Mouse (Mus musculus): ENCODE data around the gene Capn11. TPM values are rescaled to one million over a fixed set of nuclear protein-coding genes. Genes with fewer than 3 reads are reported as not detected.

Gene Capn11
- polyA plus RNA-seq (2015; fragmentation: Nextera tagmentation; extraction: Ambion mirVana) = 0.34 and 0.84 TPM in 2 replicates

- ATAC-seq (replicated peaks; ENCODE audit: extremely low read depth, insufficient read depth, low FRiP score) = no peak
- Histone ChIP-seq H3K27me3 (ENCODE audit: control insufficient read depth, insufficient read depth, low read length) (no peaks in the 10 kb centered on the region), H3K9me3 (replicated peaks; ENCODE audit: control insufficient read depth, low read length) (no peaks in the 10 kb centered on the region), H3K36me3 (ENCODE audit: control insufficient read depth, insufficient read depth) (0 out of 2 replicates have a peak, but pooled peaks cover 4% of the 10 kb centered on the region), H3K27ac (ENCODE audit: low read length) (no peak within 1 kb of the TSS), H3K9ac (ENCODE audit: low read length) (no peak within 1 kb of the TSS), H3K4me1 (ENCODE audit: control insufficient read depth, insufficient read depth, low read length) (0 out of 2 replicates have a peak, but pooled peaks cover 2% of the 10 kb centered on the region), H3K4me2 (ENCODE audit: low read depth, low read length) (no peak within 1 kb of the TSS), H3K4me3 (ENCODE audit: low read length) (no peak within 1 kb of the TSS)
- WGBS = 72% methylated on average over 4 of the region's 4 CpGs
These were observed at the start of gene Capn11 for GRCm38 (mm10) chr17:45659225-45659624. Gene Capn11, minus strand, starts transcription at chr17:45659325.

GRCm38 (mm10) chr17:45708179-45708578 is 49.1 kb upstream of the Capn11 start:
- Histone ChIP-seq H3K9me3 (replicated peaks; ENCODE audit: control insufficient read depth, low read length) (no peaks in the 10 kb centered on the region), H3K9ac (ENCODE audit: low read length) (no peak overlapping the region), H3K27me3 (ENCODE audit: control insufficient read depth, insufficient read depth, low read length) (no peaks in the 10 kb centered on the region), H3K4me2 (ENCODE audit: low read depth, low read length) (no peak overlapping the region), H3K4me3 (ENCODE audit: low read length) (no peak overlapping the region), H3K27ac (ENCODE audit: low read length) (no peak overlapping the region), H3K36me3 (ENCODE audit: control insufficient read depth, insufficient read depth) (no peaks in the 10 kb centered on the region), H3K4me1 (ENCODE audit: control insufficient read depth, insufficient read depth, low read length) (peaks cover 8% of the 10 kb centered on the region)
- WGBS = 79% methylated on average over 8 of the region's 8 CpGs
- ATAC-seq (replicated peaks; ENCODE audit: extremely low read depth, insufficient read depth, low FRiP score) = no peak

- Histone ChIP-seq H3K4me1 (ENCODE audit: control insufficient read depth, insufficient read depth, low read length) (peaks cover 8% of the 10 kb centered on the region), H3K9me3 (replicated peaks; ENCODE audit: control insufficient read depth, low read length) (no peaks in the 10 kb centered on the region), H3K4me3 (ENCODE audit: low read length) (no peak overlapping the region), H3K9ac (ENCODE audit: low read length) (no peak overlapping the region), H3K36me3 (ENCODE audit: control insufficient read depth, insufficient read depth) (no peaks in the 10 kb centered on the region), H3K4me2 (ENCODE audit: low read depth, low read length) (no peak overlapping the region), H3K27ac (ENCODE audit: low read length) (no peak overlapping the region), H3K27me3 (ENCODE audit: control insufficient read depth, insufficient read depth, low read length) (no peaks in the 10 kb centered on the region)
- no peak for ATAC-seq (replicated peaks; ENCODE audit: extremely low read depth, insufficient read depth, low FRiP score)
- WGBS = 26% methylated on average over 3 of the region's 3 CpGs
These were observed 48.3 kb upstream of the Capn11 start for GRCm38 (mm10) chr17:45707376-45707775.

GRCm38 (mm10) chr17:45706796-45707195 is 47.7 kb upstream of the Capn11 start:
- Histone ChIP-seq H3K4me3 (ENCODE audit: low read length) (no peak overlapping the region), H3K4me1 (ENCODE audit: control insufficient read depth, insufficient read depth, low read length) (peaks cover 8% of the 10 kb centered on the region), H3K36me3 (ENCODE audit: control insufficient read depth, insufficient read depth) (no peaks in the 10 kb centered on the region), H3K9ac (ENCODE audit: low read length) (no peak overlapping the region), H3K27ac (ENCODE audit: low read length) (no peak overlapping the region), H3K4me2 (ENCODE audit: low read depth, low read length) (no peak overlapping the region), H3K9me3 (replicated peaks; ENCODE audit: control insufficient read depth, low read length) (no peaks in the 10 kb centered on the region), H3K27me3 (ENCODE audit: control insufficient read depth, insufficient read depth, low read length) (no peaks in the 10 kb centered on the region)
- ATAC-seq (replicated peaks; ENCODE audit: extremely low read depth, insufficient read depth, low FRiP score) = no peak
- WGBS = 64% methylated on average over 5 of the region's 5 CpGs

- H3K9me3 ChIP-seq (replicated peaks; ENCODE audit: control insufficient read depth, low read length) = no peaks in the 10 kb centered on the region
- peaks cover 5% of the 10 kb centered on the region for H3K4me1 ChIP-seq (ENCODE audit: control insufficient read depth, insufficient read depth, low read length)
- no peak overlapping the region for H3K4me2 ChIP-seq (ENCODE audit: low read depth, low read length)
- WGBS = 64% methylated on average over 7 of the region's 7 CpGs
- no peak overlapping the region for H3K9ac ChIP-seq (ENCODE audit: low read length)
- H3K27ac ChIP-seq (ENCODE audit: low read length) = no peak overlapping the region
- peaks cover 6% of the 10 kb centered on the region; the same call in 1 of the 2 replicates for H3K36me3 ChIP-seq (ENCODE audit: control insufficient read depth, insufficient read depth)
- H3K27me3 ChIP-seq (ENCODE audit: control insufficient read depth, insufficient read depth, low read length) = no peaks in the 10 kb centered on the region
- no peak overlapping the region for H3K4me3 ChIP-seq (ENCODE audit: low read length)
- ATAC-seq (replicated peaks; ENCODE audit: extremely low read depth, insufficient read depth, low FRiP score) = no peak
These were observed 44.1 kb upstream of the Capn11 start for GRCm38 (mm10) chr17:45703187-45703586.

GRCm38 (mm10) chr17:45702254-45702653 is 43.1 kb upstream of the Capn11 start:
- no peak overlapping the region for H3K4me3 ChIP-seq (ENCODE audit: low read length)
- WGBS = 61% methylated on average over 4 of the region's 4 CpGs
- H3K9me3 ChIP-seq (replicated peaks; ENCODE audit: control insufficient read depth, low read length) = no peaks in the 10 kb centered on the region
- no peaks in the 10 kb centered on the region for H3K27me3 ChIP-seq (ENCODE audit: control insufficient read depth, insufficient read depth, low read length)
- no peak for ATAC-seq (replicated peaks; ENCODE audit: extremely low read depth, insufficient read depth, low FRiP score)
- no peak overlapping the region for H3K4me2 ChIP-seq (ENCODE audit: low read depth, low read length)
- H3K36me3 ChIP-seq (ENCODE audit: control insufficient read depth, insufficient read depth) = peaks cover 8% of the 10 kb centered on the region; the same call in 1 of the 2 replicates
- no peak overlapping the region for H3K27ac ChIP-seq (ENCODE audit: low read length)
- H3K4me1 ChIP-seq (ENCODE audit: control insufficient read depth, insufficient read depth, low read length) = peaks cover 5% of the 10 kb centered on the region
- no peak overlapping the region for H3K9ac ChIP-seq (ENCODE audit: low read length)

GRCm38 (mm10) chr17:45701236-45701591 is 42.1 kb upstream of the Capn11 start:
- 59% methylated on average over 9 of the region's 9 CpGs for WGBS
- ATAC-seq (replicated peaks; ENCODE audit: extremely low read depth, insufficient read depth, low FRiP score) = no peak

GRCm38 (mm10) chr17:45700496-45701235 is 41.5 kb upstream of the Capn11 start:
- Histone ChIP-seq H3K4me2 (ENCODE audit: low read depth, low read length) (no peak overlapping the region), H3K9me3 (replicated peaks; ENCODE audit: control insufficient read depth, low read length) (no peaks in the 10 kb centered on the region), H3K4me1 (ENCODE audit: control insufficient read depth, insufficient read depth, low read length) (peaks cover 7% of the 10 kb centered on the region), H3K27me3 (ENCODE audit: control insufficient read depth, insufficient read depth, low read length) (no peaks in the 10 kb centered on the region), H3K36me3 (ENCODE audit: control insufficient read depth, insufficient read depth) (peaks cover 12% of the 10 kb centered on the region; the same call in 1 of the 2 replicates), H3K4me3 (ENCODE audit: low read length) (no peak overlapping the region), H3K9ac (ENCODE audit: low read length) (no peak overlapping the region; the same call in 1 of the 2 replicates), H3K27ac (ENCODE audit: low read length) (peak overlapping the region; percentile 58)
- WGBS = 36% methylated on average over 11 of the region's 16 CpGs
- ATAC-seq (replicated peaks; ENCODE audit: extremely low read depth, insufficient read depth, low FRiP score) = peak; percentile 83

More at GRCm38 (mm10) chr17:45701236-45701591, 42.1 kb upstream of the Capn11 start:
- Histone ChIP-seq H3K27ac (ENCODE audit: low read length) (peak overlapping the region; percentile 58), H3K27me3 (ENCODE audit: control insufficient read depth, insufficient read depth, low read length) (no peaks in the 10 kb centered on the region), H3K9ac (ENCODE audit: low read length) (peak overlapping the region; percentile 49), H3K4me1 (ENCODE audit: control insufficient read depth, insufficient read depth, low read length) (peaks cover 5% of the 10 kb centered on the region), H3K36me3 (ENCODE audit: control insufficient read depth, insufficient read depth) (peaks cover 12% of the 10 kb centered on the region; the same call in 1 of the 2 replicates), H3K4me3 (ENCODE audit: low read length) (no peak overlapping the region), H3K4me2 (ENCODE audit: low read depth, low read length) (no peak overlapping the region), H3K9me3 (replicated peaks; ENCODE audit: control insufficient read depth, low read length) (no peaks in the 10 kb centered on the region)

GRCm38 (mm10) chr17:45699039-45699740 is 40.1 kb upstream of the Capn11 start:
- ATAC-seq (replicated peaks; ENCODE audit: extremely low read depth, insufficient read depth, low FRiP score) = no peak
- no peak overlapping the region for H3K4me3 ChIP-seq (ENCODE audit: low read length)
- no peak overlapping the region for H3K4me2 ChIP-seq (ENCODE audit: low read depth, low read length)
- H3K27ac ChIP-seq (ENCODE audit: low read length) = no peak overlapping the region
- H3K9ac ChIP-seq (ENCODE audit: low read length) = no peak overlapping the region
- peaks cover 19% of the 10 kb centered on the region for H3K4me1 ChIP-seq (ENCODE audit: control insufficient read depth, insufficient read depth, low read length)
- no peaks in the 10 kb centered on the region for H3K27me3 ChIP-seq (ENCODE audit: control insufficient read depth, insufficient read depth, low read length)
- 84% methylated on average over 3 of the region's 3 CpGs for WGBS
- H3K9me3 ChIP-seq (replicated peaks; ENCODE audit: control insufficient read depth, low read length) = no peaks in the 10 kb centered on the region
- H3K36me3 ChIP-seq (ENCODE audit: control insufficient read depth, insufficient read depth) = peaks cover 12% of the 10 kb centered on the region; the same call in 1 of the 2 replicates

All from heart, embryonic 16.5 days (tissue).